Mouse (Mus musculus) heart, postnatal 25 days (tissue): ENCODE measurements around the gene Cyp3a13. TPM values are rescaled to one million over a fixed set of nuclear protein-coding genes. Genes with fewer than 3 reads are reported as not detected.
"Not testable (repeated sequence)": the region's sequence is repeated elsewhere in the genome, so short reads cannot be mapped to it uniquely, and the experiment has no call there.

ENCODE experiments used
- DNase-seq: peaks from one replicate; pipeline ENCODE4 v3.0.0; 2022; ENCODE audit warnings: low spot score
- intact Hi-C: fragments of 180-260 bp; cut with DNase I; formaldehyde crosslinking; loops from one replicate; pipeline ENCODE4 v1.15.1; 2025
- total RNA-seq, 2 experiments: library from RNA; stranded (reverse); gene quantifications; 2 replicates each; pipeline ENCODE4 v1.2.3; 2021

Gene Cyp3a13
- total RNA-seq, 2 experiments from 2014 or later: 0.17 to 0.31 TPM

DNA sequence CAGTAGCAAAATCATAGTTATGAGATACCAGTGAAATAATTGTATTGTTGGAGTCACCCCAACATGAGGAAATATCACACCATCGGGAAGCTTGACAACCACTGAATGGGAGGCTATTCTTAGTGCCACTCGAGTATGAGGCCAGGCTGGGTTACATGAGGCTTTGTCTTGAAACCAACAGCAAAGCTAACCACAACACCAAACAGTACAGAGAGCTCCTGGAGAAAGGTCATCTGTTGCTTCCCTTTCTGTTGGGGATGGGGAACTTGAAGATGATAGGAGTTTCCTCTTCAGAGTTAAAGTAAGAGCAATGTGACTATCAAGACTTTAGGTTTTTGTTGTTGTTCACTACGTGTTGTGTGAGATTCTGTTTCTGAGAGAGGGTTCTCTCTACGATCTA is 38.5 kb downstream of the Cyp3a13 start:
- intact Hi-C loops: no loop called here
- no peak for DNase-seq

DNA sequence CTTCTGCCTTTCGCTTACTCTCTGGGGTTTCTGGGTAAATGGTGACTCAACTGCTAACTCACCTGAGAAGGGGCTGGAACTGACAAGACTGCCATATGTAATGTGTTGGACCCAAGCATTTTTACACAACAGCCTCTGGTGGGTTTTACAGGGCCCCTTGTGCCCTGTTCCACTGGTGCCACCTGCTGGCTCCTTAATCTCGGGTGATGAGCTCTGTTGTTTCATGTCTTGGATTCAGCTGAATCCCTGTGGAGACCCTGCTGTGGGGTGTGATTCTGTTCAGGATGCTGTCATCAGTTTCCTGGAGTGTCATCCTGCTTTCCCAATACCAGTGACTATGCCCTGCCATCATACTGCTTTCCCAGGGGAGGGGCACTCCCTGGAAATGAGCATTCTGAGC is 43.6 kb downstream of the Cyp3a13 start:
- DNase-seq: no peak

DNA sequence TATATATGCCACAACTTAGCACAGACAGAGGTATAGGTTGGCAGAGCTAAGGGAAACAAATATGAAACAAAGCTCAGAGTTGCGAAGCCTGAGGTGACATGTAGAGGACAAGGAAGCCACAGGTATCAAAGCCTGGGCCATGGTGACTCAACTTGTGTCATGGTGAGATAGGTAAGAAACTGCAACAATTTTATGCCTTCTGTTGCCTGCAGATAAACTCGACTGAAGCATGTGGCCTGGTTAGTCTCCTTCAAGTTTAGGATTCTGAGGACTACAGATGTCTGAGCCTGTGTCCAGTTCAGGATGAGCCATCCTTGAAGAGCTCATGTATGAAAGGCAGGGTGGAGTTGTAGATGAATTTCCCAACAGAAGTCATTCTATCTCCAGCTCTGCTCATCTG is 46.4 kb downstream of the Cyp3a13 start:
- intact Hi-C loops: no loop called here
- DNase-seq: no peak

More for the DNA sequence above, 43.6 kb downstream of the Cyp3a13 start:
- intact Hi-C loops: loop anchor here (2.0 kb wide), 1 partner anchor 85 kb away; no protein-coding TSS in a partner anchor

DNA sequence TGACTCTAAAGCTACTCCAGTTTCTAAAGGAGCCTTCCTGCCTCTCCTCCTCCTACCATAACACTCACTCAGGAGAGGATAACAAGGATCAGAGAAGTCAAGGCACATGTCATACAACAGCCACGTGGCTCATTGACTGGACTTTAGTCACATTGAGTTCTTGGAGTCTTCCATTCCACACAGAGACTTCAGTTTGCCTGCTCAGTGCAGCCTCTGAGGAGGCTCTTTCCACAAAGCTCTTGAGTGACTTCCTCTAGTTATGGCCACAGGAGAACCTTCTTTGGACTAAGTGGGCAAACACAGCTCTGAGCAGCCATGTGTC is 49.1 kb downstream of the Cyp3a13 start:
- intact Hi-C loops: not testable (repeated sequence)

GRCm38 (mm10) chr5:137871644-137872380 is 49.6 kb downstream of the Cyp3a13 start, which contains the start of gene Pilrb2:
TSS of gene Pilrb2 (minus strand) at chr5:137871815.
- intact Hi-C loops, DNase-seq: not testable (repeated sequence)

More for the DNA sequence above, 49.1 kb downstream of the Cyp3a13 start:
- not testable (repeated sequence) for DNase-seq

- intact Hi-C loops, DNase-seq: not testable (repeated sequence)
Observed at GRCm38 (mm10) chr5:137868600-137868999, 52.8 kb downstream of the Cyp3a13 start.

GRCm38 (mm10) chr5:137864008-137864407 is 57.4 kb downstream of the Cyp3a13 start:
- intact Hi-C loops, DNase-seq: not testable (repeated sequence)

DNA sequence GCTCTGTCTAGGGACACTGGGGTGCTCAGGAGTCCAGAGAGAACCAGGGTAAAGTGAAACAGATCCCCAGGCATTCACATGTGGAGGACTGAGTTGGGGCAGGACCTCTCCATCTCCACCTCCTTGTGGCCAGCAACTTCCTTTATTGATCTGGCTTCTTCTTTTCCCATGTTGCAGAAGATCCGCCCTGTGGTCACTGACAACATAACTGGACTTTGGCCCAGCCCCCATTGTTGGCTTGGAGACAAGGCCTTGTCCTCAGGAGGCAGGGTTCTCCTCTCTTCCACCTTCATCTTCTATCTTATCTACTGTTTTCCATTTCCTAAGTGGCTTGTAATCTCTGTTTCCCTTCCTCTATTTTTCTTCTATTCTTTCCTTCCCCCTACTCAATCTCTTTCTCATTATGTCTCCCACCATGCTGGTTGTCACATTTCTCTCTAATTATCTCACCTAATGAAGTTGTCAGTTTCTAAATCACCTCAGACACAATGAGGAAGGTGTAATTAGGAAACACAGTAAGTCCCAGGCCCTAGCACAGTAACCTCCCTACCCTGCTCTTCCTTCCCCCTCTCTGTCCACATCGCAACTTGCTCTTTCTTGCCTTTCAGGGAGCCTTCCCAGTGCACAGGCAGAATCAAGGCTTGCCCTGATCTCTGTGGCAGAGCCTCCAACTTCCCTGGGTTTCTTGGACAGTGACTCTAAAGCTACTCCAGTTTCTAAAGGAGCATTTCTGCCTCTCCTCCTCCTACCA is 63.3 kb downstream of the Cyp3a13 start, which contains the start of gene Pilrb1:
Gene Pilrb1, minus strand, starts transcription at position 147 of the 751 bp plus-strand sequence.
- DNase-seq, intact Hi-C loops: not testable (repeated sequence)

- intact Hi-C loops, DNase-seq: not testable (repeated sequence)
Observed at GRCm38 (mm10) chr5:137856870-137857269, 64.5 kb downstream of the Cyp3a13 start.

DNA sequence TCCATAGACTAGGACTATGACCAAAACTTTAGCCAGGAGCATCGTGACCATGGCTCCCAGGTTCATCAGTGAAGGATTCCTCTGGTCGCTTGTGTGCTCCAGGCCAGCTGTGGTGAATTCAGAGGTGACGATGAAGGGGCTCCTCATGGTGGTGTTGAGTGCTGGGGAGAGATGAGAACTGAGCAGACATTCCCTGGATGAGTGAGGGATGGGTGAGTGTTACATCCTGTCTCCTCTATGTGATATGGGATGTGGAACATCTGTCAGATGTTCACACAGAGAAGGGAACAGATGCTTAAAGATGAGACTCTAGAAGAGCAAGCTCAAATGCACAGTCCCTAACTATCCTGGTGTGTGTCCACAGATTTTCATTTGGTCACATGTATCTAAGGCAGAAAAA is 66.5 kb downstream of the Cyp3a13 start:
- intact Hi-C loops: not testable (repeated sequence)

DNA sequence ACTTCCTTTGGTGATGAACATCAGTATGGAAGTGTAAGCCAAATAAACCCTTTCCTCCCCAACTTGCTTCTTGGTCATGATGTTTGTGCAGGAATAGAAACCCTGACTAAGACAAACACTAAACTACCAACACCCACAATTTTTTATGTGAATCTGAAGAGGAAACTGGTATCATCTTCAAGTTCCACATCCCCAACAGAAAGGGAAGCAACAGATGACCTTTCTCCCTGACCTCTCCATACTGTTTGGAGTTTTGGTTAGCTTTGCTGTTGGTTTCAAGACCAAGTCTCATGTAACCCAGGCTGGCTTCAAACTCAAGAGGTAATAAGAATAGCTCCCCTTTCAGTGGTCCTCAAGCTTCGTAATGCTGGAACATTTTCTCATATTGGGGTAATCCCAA is 71.1 kb downstream of the Cyp3a13 start:
- DNase-seq, intact Hi-C loops: not testable (repeated sequence)

More for the DNA sequence above, 66.5 kb downstream of the Cyp3a13 start:
- not testable (repeated sequence) for DNase-seq

Other genes starting within 250 kb of the Cyp3a13 start
- gene Agfg2, start 236.9 kb downstream of the Cyp3a13 start, total RNA-seq: 10 to 100 TPM; 11.8 to 13.3 TPM
- gene Nyap1, start 180.0 kb downstream of the Cyp3a13 start, total RNA-seq: under 1 TPM; 0.98 to 0.99 TPM
- gene Tsc22d4, start 175.9 kb downstream of the Cyp3a13 start, total RNA-seq: 100 to 1,000 TPM; 282 to 288 TPM
- 10 to 100 TPM; 11.1 to 13.4 TPM for gene Ppp1r35, start 142.8 kb downstream of the Cyp3a13 start, total RNA-seq
- 10 to 100 TPM; 20.6 to 29.3 TPM for gene Mepce, start 134.0 kb downstream of the Cyp3a13 start, total RNA-seq
- under 1 TPM; 0.57 to 0.89 TPM for gene Zcwpw1, start 133.8 kb downstream of the Cyp3a13 start, total RNA-seq
- 1 to 10 TPM; 1.7 to 1.9 TPM for gene Pilra, start 85.3 kb downstream of the Cyp3a13 start, total RNA-seq
- under 1 TPM; 0.61 to 0.83 TPM for gene Pilrb1, start 63.5 kb downstream of the Cyp3a13 start, total RNA-seq
- under 1 TPM in 1 of 2 experiments, not detected in 1; 0.81 TPM for gene Pilrb2, start 49.8 kb downstream of the Cyp3a13 start, total RNA-seq
- under 1 TPM; 0.26 to 0.42 TPM for gene Gjc3, start 41.5 kb upstream of the Cyp3a13 start, total RNA-seq
- not detected for gene Azgp1, start 59.9 kb upstream of the Cyp3a13 start, total RNA-seq
- gene Smok3a, start 99.6 kb upstream of the Cyp3a13 start, total RNA-seq: not detected
- gene Smok3b, start 99.8 kb upstream of the Cyp3a13 start, total RNA-seq: not detected
- not detected for gene Smok3c, start 131.6 kb upstream of the Cyp3a13 start, total RNA-seq
- 10 to 100 TPM; 14.3 to 16.2 TPM for gene Zkscan1, start 163.5 kb upstream of the Cyp3a13 start, total RNA-seq
- gene Zscan21, start 195.3 kb upstream of the Cyp3a13 start, total RNA-seq: 10 to 100 TPM; 10.5 to 13.2 TPM
- gene Zfp113, start 234.1 kb upstream of the Cyp3a13 start, total RNA-seq: 10 to 100 TPM in 1 of 2 experiments, 1 to 10 TPM in 1; 9.6 to 11.0 TPM
- gene Cops6, start 239.5 kb upstream of the Cyp3a13 start, total RNA-seq: 100 to 1,000 TPM; 124 to 126 TPM